Mouse (Mus musculus): ENCODE results near the gene Thoc5. TPM values are rescaled to one million over a fixed set of nuclear protein-coding genes. Genes with fewer than 3 reads are reported as not detected.

The Thoc5 gene
- polyA plus RNA-seq, 1 experiment from 2014 or later = 56.8 TPM

GRCm38 (mm10) chr11:4931009-4931601 is 36.0 kb downstream of the Thoc5 start:
- Histone ChIP-seq H3K4me3 (no peak overlapping the region), H3K27ac (no peak overlapping the region), H3K36me3 (replicated peaks) (peaks cover 51% of the 10 kb centered on the region), H3K9me3 (no peaks in the 10 kb centered on the region), H3K27me3 (ENCODE audit: poor library complexity, severe bottlenecking) (no peaks in the 10 kb centered on the region), H3K4me1 (peaks cover 13% of the 10 kb centered on the region; the same call in 1 of the 2 replicates)
- WGBS = 92% methylated on average over 1 of the region's 1 CpGs
- no peak for DNase-seq (ENCODE audit: extremely low spot score, low spot score)

GRCm38 (mm10) chr11:4936243-4936642 is 41.1 kb downstream of the Thoc5 start:
- WGBS = 85% methylated on average over 5 of the region's 5 CpGs
- 0 out of 2 replicates have a peak, but pooled peaks cover 4% of the 10 kb centered on the region for H3K36me3 ChIP-seq (replicated peaks)
- H3K9me3 ChIP-seq = no peaks in the 10 kb centered on the region
- no peaks in the 10 kb centered on the region for H3K27me3 ChIP-seq (ENCODE audit: poor library complexity, severe bottlenecking)
- peaks cover 5% of the 10 kb centered on the region; the same call in 1 of the 2 replicates for H3K4me1 ChIP-seq
- DNase-seq (ENCODE audit: extremely low spot score, low spot score) = no peak
- H3K27ac ChIP-seq = no peak overlapping the region
- H3K4me3 ChIP-seq = no peak overlapping the region

- H3K4me3 ChIP-seq = peak overlapping the region; percentile 58
- no peaks in the 10 kb centered on the region for H3K36me3 ChIP-seq (replicated peaks)
- no peak for DNase-seq (ENCODE audit: extremely low spot score, low spot score)
- peaks cover 20% of the 10 kb centered on the region for H3K4me1 ChIP-seq
- H3K9me3 ChIP-seq = no peaks in the 10 kb centered on the region
- 42% methylated on average over 13 of the region's 13 CpGs for WGBS
- no peak overlapping the region for H3K27ac ChIP-seq
- H3K27me3 ChIP-seq (ENCODE audit: poor library complexity, severe bottlenecking) = peaks cover 83% of the 10 kb centered on the region
These were observed 51.4 kb downstream of the Thoc5 start for GRCm38 (mm10) chr11:4946530-4946929.

GRCm38 (mm10) chr11:4946947-4947812 is 52.1 kb downstream of the Thoc5 start:
- under 1% methylated on average over 120 of the region's 120 CpGs for WGBS
- Histone ChIP-seq H3K27me3 (ENCODE audit: poor library complexity, severe bottlenecking) (peaks cover 90% of the 10 kb centered on the region), H3K4me1 (peaks cover 20% of the 10 kb centered on the region), H3K27ac (peak overlapping the region; percentile 49), H3K4me3 (peak overlapping the region; percentile 58), H3K9me3 (no peaks in the 10 kb centered on the region), H3K36me3 (replicated peaks) (no peaks in the 10 kb centered on the region)
- DNase-seq (ENCODE audit: extremely low spot score, low spot score) = peak; percentile 42

GRCm38 (mm10) chr11:4947813-4948174 is 52.7 kb downstream of the Thoc5 start, which contains the start of gene Nefh:
TSS of gene Nefh (minus strand) at chr11:4948064.
- peak; percentile 19 for DNase-seq (ENCODE audit: extremely low spot score, low spot score)
- 1% methylated on average over 41 of the region's 41 CpGs for WGBS
- H3K27ac ChIP-seq = peak within 1 kb of the TSS; percentile 49

GRCm38 (mm10) chr11:4948792-4949191 is 53.7 kb downstream of the Thoc5 start:
- WGBS = 35% methylated on average over 8 of the region's 8 CpGs
- Histone ChIP-seq H3K27me3 (ENCODE audit: poor library complexity, severe bottlenecking) (peaks cover 100% of the 10 kb centered on the region), H3K9me3 (no peaks in the 10 kb centered on the region), H3K4me1 (peaks cover 28% of the 10 kb centered on the region), H3K36me3 (replicated peaks) (no peaks in the 10 kb centered on the region), H3K4me3 (no peak overlapping the region), H3K27ac (no peak overlapping the region)
- DNase-seq (ENCODE audit: extremely low spot score, low spot score) = no peak

More at GRCm38 (mm10) chr11:4947813-4948174, 52.7 kb downstream of the Thoc5 start, which contains the start of gene Nefh:
- H3K36me3 ChIP-seq (replicated peaks) = no peaks in the 10 kb centered on the region
- peak within 1 kb of the TSS; percentile 58 for H3K4me3 ChIP-seq
- H3K9me3 ChIP-seq = no peaks in the 10 kb centered on the region
- peaks cover 20% of the 10 kb centered on the region for H3K4me1 ChIP-seq
- H3K27me3 ChIP-seq (ENCODE audit: poor library complexity, severe bottlenecking) = peaks cover 96% of the 10 kb centered on the region

GRCm38 (mm10) chr11:4949256-4950044 is 54.3 kb downstream of the Thoc5 start:
- 6% methylated on average over 23 of the region's 23 CpGs for WGBS

GRCm38 (mm10) chr11:4953401-4953800 is 58.3 kb downstream of the Thoc5 start:
- Histone ChIP-seq H3K9me3 (no peaks in the 10 kb centered on the region), H3K4me1 (peaks cover 13% of the 10 kb centered on the region), H3K27ac (no peak overlapping the region), H3K4me3 (0 out of 2 replicates have a peak overlapping the region, but pooled peaks have one; percentile 10), H3K27me3 (ENCODE audit: poor library complexity, severe bottlenecking) (peaks cover 63% of the 10 kb centered on the region), H3K36me3 (replicated peaks) (no peaks in the 10 kb centered on the region)
- DNase-seq (ENCODE audit: extremely low spot score, low spot score) = no peak
- 7% methylated on average over 6 of the region's 6 CpGs for WGBS

More at GRCm38 (mm10) chr11:4949256-4950044, 54.3 kb downstream of the Thoc5 start:
- Histone ChIP-seq H3K4me1 (peaks cover 33% of the 10 kb centered on the region), H3K27me3 (ENCODE audit: poor library complexity, severe bottlenecking) (peaks cover 99% of the 10 kb centered on the region), H3K36me3 (replicated peaks) (no peaks in the 10 kb centered on the region), H3K4me3 (no peak overlapping the region), H3K9me3 (no peaks in the 10 kb centered on the region), H3K27ac (no peak overlapping the region)
- peak; percentile 83 for DNase-seq (ENCODE audit: extremely low spot score, low spot score)

GRCm38 (mm10) chr11:4953918-4954317 is 58.8 kb downstream of the Thoc5 start:
- Histone ChIP-seq H3K36me3 (replicated peaks) (no peaks in the 10 kb centered on the region), H3K4me3 (peak overlapping the region; percentile 10; the same call in 1 of the 2 replicates), H3K27ac (no peak overlapping the region), H3K4me1 (peaks cover 13% of the 10 kb centered on the region), H3K9me3 (no peaks in the 10 kb centered on the region), H3K27me3 (ENCODE audit: poor library complexity, severe bottlenecking) (peaks cover 58% of the 10 kb centered on the region)
- no peak for DNase-seq (ENCODE audit: extremely low spot score, low spot score)
- WGBS = under 1% methylated on average over 8 of the region's 8 CpGs

- no peak overlapping the region for H3K27ac ChIP-seq
- no peaks in the 10 kb centered on the region for H3K9me3 ChIP-seq
- no peak overlapping the region for H3K4me3 ChIP-seq
- DNase-seq (ENCODE audit: extremely low spot score, low spot score) = no peak
- WGBS = 68% methylated on average over 6 of the region's 6 CpGs
- no peaks in the 10 kb centered on the region for H3K27me3 ChIP-seq (ENCODE audit: poor library complexity, severe bottlenecking)
- H3K36me3 ChIP-seq (replicated peaks) = no peaks in the 10 kb centered on the region
- no peaks in the 10 kb centered on the region for H3K4me1 ChIP-seq
These were observed 68.1 kb downstream of the Thoc5 start for GRCm38 (mm10) chr11:4963099-4963808.

- H3K36me3 ChIP-seq (replicated peaks) = no peaks in the 10 kb centered on the region
- no peaks in the 10 kb centered on the region for H3K27me3 ChIP-seq (ENCODE audit: poor library complexity, severe bottlenecking)
- H3K4me1 ChIP-seq = no peaks in the 10 kb centered on the region
- H3K4me3 ChIP-seq = no peak overlapping the region
- H3K9me3 ChIP-seq = no peaks in the 10 kb centered on the region
- 84% methylated on average over 2 of the region's 2 CpGs for WGBS
- H3K27ac ChIP-seq = no peak overlapping the region
- no peak for DNase-seq (ENCODE audit: extremely low spot score, low spot score)
These were observed 71.2 kb downstream of the Thoc5 start for GRCm38 (mm10) chr11:4966325-4966724.

- no peak overlapping the region for H3K27ac ChIP-seq
- H3K4me3 ChIP-seq = no peak overlapping the region
- no peaks in the 10 kb centered on the region for H3K36me3 ChIP-seq (replicated peaks)
- DNase-seq (ENCODE audit: extremely low spot score, low spot score) = no peak
- WGBS = 68% methylated on average over 5 of the region's 5 CpGs
- no peaks in the 10 kb centered on the region for H3K9me3 ChIP-seq
- no peaks in the 10 kb centered on the region for H3K27me3 ChIP-seq (ENCODE audit: poor library complexity, severe bottlenecking)
- no peaks in the 10 kb centered on the region for H3K4me1 ChIP-seq
These were observed 71.8 kb downstream of the Thoc5 start for GRCm38 (mm10) chr11:4966888-4967287.

Data from forebrain, embryonic 10.5 days (tissue).